Mouse (Mus musculus) testis, adult 2 months (tissue): ENCODE measurements around the gene Olfr748. TPM values are rescaled to one million over a fixed set of nuclear protein-coding genes. Genes with fewer than 3 reads are reported as not detected.
"Not testable (repeated sequence)": the region's sequence is repeated elsewhere in the genome, so short reads cannot be mapped to it uniquely, and the experiment has no call there.

Experiments used
- H3K27ac ChIP-seq: fragments of 200-500 bp; 2 replicates; pipeline ENCODE4 v1.5.1; 2012; ENCODE audit warnings: low read depth, low read length; ENCODE audit not compliant: control insufficient read depth, insufficient read depth
- H3K27me3 ChIP-seq: fragments of 200-500 bp; 2 replicates; pipeline ENCODE4 v1.6.1; 2012; ENCODE audit warnings: mild to moderate bottlenecking, low read length, moderate library complexity; ENCODE audit not compliant: control insufficient read depth, insufficient read depth
- H3K36me3 ChIP-seq: fragments of 200-500 bp; 2 replicates; pipeline ENCODE4 v1.6.1; 2012; ENCODE audit warnings: mild to moderate bottlenecking, low read length; ENCODE audit not compliant: control insufficient read depth, insufficient read depth
- H3K4me1 ChIP-seq: fragments of 200-500 bp; 2 replicates; pipeline ENCODE4 v1.6.1; 2012; ENCODE audit warnings: low read length; ENCODE audit not compliant: control insufficient read depth, insufficient read depth
- H3K4me3 ChIP-seq: fragments of 200-500 bp; 2 replicates; pipeline ENCODE4 v1.5.1; 2012; ENCODE audit warnings: low read depth, mild to moderate bottlenecking, low read length, moderate library complexity, mixed read lengths; ENCODE audit not compliant: control insufficient read depth
- CTCF ChIP-seq: fragments of 200-500 bp; IDR thresholded peaks from 2 replicates; pipeline ENCODE4 v1.5.1; 2012; ENCODE audit warnings: low read depth, mild to moderate bottlenecking, inconsistent platforms, low read length, moderate library complexity; ENCODE audit not compliant: control insufficient read depth, insufficient read depth, insufficient replicate concordance
- POLR2A ChIP-seq: fragments of 200-500 bp; IDR thresholded peaks from 2 replicates; pipeline ENCODE4 v1.6.1; 2012; ENCODE audit warnings: low read depth, mild to moderate bottlenecking, inconsistent platforms, low read length, moderate library complexity; ENCODE audit not compliant: control insufficient read depth
- polyA plus RNA-seq: library from polyadenylated mRNA; depleted of rRNA; stranded (reverse); fragments of >200 nt; gene quantifications from 2 replicates; pipeline ENCODE4 v1.2.3, GENCODE M21; 2012; rRNA removed

The Olfr748 gene
- polyA plus RNA-seq = not detected in 2 replicates

DNA sequence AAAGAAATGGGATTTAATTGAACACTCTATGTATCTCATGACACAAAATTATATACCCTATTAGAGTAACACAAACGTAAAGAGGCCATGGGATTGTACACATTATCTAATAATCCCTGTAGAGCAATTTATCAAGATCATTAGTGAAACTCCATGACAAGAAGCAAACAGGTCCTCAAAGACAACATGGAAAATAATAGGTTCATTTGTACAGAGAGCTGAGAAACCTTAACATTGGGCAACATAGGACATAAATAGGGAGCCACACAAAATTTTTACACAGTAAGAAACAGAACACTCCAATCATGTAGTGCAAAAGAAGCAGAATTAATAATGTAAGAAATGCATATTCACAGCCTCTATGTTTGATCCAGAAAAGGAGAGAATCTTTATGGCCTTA lies at the start of gene Olfr748:
Olfr748 (plus strand) TSS at position 301 of the 400 bp plus-strand sequence.
- H3K27ac ChIP-seq = no peak within 1 kb of the TSS
- TF ChIP-seq POLR2A = no peak
- no peak for TF ChIP-seq CTCF
- no peaks in the 10 kb centered on the region for H3K27me3 ChIP-seq
- H3K4me3 ChIP-seq = no peak within 1 kb of the TSS
- no peaks in the 10 kb centered on the region for H3K36me3 ChIP-seq
- no peaks in the 10 kb centered on the region for H3K4me1 ChIP-seq

DNA sequence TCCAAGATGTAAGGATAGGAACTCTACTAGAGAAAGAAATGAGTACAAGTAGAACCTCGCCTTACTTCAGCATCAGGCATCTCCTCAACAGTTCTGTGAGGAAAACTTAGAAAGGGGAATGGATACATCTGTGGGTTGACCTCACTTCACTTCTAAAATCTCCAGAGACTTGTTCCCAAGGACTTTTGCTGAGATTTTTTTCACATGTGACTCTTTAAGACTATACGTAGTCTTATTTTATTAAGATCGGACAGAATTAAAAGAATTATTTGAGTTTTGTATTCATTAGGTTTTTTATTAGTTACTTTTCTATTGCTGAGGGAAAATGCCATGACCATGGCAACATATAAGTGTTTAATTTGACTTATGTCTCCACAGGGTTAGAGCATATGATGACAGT lies 14.1 kb upstream of the Olfr748 start, which contains the start of gene Olfr747:
Olfr747 (minus strand) TSS at position 101 of the 400 bp plus-strand sequence.
- Histone ChIP-seq H3K27ac (no peak within 1 kb of the TSS), H3K4me1 (no peaks in the 10 kb centered on the region), H3K36me3 (no peaks in the 10 kb centered on the region), H3K4me3 (no peak within 1 kb of the TSS), H3K27me3 (no peaks in the 10 kb centered on the region)
- no peak for TF ChIP-seq CTCF
- no peak for TF ChIP-seq POLR2A

DNA sequence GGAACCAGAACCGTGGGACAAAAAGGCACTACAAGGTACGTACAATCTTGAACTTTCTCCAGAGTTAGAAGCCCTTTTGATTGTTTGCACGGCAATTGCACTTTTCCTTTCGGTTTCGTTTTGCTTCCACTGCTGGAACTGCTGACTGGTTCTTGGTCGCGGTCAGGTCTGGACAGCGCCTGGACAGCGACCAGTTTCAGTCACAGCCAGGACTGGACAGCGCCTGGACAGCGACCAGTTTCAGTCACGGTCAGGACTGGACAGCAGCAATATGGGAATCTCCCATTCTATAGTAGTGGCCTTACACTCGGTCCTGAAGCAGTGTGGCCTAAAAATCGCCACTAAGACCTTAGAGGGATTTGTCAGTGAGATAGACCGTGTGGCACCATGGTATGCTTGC lies 12.7 kb downstream of the Olfr748 start:
- H3K36me3 ChIP-seq, H3K4me3 ChIP-seq, H3K27ac ChIP-seq, H3K27me3 ChIP-seq, H3K4me1 ChIP-seq: not testable (repeated sequence)

DNA sequence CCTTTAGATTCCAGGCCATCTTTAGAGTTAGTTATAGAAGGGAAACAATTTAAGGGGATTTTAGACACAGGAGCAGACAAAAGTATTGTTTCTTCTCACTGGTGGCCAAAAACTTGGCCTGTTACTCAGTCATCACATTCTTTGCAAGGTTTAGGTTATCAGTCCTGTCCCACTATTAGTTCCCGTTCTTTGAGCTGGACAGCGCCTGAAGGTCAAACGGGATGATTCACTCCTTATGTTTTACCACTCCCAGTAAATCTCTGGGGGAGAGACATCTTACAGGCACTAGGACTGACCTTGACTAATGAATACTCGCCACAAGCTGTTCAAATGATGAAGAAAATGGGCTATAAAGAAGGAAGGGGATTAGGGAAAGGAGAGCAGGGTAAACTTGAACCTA lies 15.2 kb downstream of the Olfr748 start:
- not testable (repeated sequence) for H3K36me3 ChIP-seq, H3K4me1 ChIP-seq, H3K4me3 ChIP-seq, H3K27ac ChIP-seq, H3K27me3 ChIP-seq

DNA sequence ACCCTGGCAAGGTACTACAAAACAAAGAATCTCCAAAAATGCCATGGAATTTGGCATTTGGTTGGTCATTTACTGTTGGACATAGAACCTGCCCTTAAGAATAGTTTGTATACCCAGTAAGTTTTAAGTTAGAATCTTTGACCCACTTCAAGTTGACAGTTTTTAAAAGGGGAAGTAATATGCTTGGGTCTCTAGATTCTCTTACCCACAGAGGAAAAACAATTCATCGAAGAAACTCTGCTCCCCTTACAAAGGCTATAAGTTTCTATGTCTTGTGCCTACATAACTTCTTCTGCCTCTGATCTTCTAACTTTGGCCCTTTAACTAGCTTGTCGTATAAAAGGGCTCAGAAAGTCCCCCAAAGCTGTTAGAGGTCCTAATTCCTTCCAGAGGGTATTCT lies 33.2 kb downstream of the Olfr748 start:
- no peak overlapping the region for H3K27ac ChIP-seq
- TF ChIP-seq POLR2A = no peak
- TF ChIP-seq CTCF = no peak
- no peak overlapping the region for H3K4me3 ChIP-seq
- no peaks in the 10 kb centered on the region for H3K4me1 ChIP-seq
- H3K36me3 ChIP-seq = no peaks in the 10 kb centered on the region
- H3K27me3 ChIP-seq = no peaks in the 10 kb centered on the region

DNA sequence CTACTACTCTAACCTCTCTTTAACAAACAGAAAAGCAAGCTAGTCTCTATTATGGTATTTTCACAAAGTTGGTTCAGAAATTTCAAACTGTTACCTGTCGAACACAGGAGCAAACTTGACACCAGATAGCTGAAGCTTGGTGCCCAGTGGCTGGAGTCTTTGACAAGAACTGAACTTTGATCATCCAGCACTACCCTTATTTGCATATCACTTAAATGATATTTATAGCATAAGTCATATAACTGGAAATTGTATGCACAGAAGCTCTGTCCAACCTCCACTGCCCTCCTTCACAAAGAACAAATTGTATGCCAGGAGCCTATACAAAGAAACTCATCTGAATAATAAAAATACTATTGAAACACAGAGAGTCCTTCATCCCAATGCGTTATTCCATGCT lies 34.4 kb downstream of the Olfr748 start:
- Histone ChIP-seq H3K36me3 (no peaks in the 10 kb centered on the region), H3K27ac (no peak overlapping the region), H3K4me1 (no peaks in the 10 kb centered on the region), H3K27me3 (no peaks in the 10 kb centered on the region), H3K4me3 (no peak overlapping the region)
- TF ChIP-seq CTCF (no peak), POLR2A (no peak)

DNA sequence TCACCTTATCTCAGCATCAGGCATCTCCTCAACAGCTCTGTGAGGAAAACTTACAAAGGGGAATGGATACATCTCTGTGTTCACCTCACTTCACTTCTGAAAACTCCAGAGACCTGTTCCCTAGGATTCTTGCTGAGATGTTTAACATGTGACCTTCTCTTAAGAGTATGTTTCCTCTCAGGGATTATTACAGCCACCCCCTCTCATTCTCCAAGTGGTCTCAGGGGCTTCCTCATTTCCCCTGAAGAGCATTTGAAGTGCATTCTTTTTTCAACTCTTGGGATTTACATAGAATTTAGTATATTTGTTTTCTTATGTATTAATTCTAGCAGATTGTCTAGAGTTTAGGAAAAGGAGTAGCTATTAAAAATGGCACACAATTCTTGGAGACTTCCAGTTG lies 37.8 kb downstream of the Olfr748 start, which contains the start of gene Olfr749:
Olfr749 (minus strand) TSS at position 101 of the 400 bp plus-strand sequence.
- no peaks in the 10 kb centered on the region for H3K4me1 ChIP-seq
- H3K36me3 ChIP-seq = no peaks in the 10 kb centered on the region
- no peaks in the 10 kb centered on the region for H3K27me3 ChIP-seq
- no peak within 1 kb of the TSS for H3K27ac ChIP-seq
- TF ChIP-seq POLR2A (no peak), CTCF (no peak)
- no peak within 1 kb of the TSS for H3K4me3 ChIP-seq

DNA sequence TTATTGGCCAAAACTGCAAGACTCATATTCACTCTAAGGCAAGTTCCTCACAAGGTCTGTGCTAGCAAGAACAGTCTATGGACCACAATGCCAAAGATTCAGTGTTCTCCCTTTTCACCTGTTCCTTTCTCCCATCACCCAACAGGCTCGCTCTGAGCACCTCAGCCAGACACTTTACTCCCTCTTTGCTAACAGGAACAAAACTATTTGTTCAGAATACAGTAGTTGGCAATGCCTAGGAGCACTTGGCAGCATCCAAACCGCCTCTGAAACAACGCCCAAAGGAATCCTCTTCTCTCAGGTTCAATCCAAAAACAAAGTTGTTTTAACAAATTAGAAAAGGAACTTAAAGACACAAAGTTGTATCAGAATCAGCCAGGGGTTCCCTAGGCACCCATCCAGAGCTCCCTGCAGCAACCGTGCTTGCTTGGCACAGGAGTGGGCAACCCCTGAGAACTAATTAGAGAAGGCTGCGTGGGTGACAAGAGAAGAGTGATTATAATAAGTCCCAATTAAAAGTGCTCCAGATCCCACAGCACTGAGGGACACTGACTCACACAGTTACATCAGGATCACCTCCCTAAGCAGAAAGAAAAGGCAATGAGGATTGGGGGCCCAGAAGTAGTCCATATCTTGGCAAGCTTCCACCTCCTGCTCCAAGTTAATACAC lies 51.4 kb downstream of the Olfr748 start:
- Histone ChIP-seq H3K4me1 (no peaks in the 10 kb centered on the region), H3K4me3 (no peak overlapping the region), H3K27me3 (no peaks in the 10 kb centered on the region), H3K27ac (no peak overlapping the region), H3K36me3 (no peaks in the 10 kb centered on the region)
- TF ChIP-seq POLR2A (no peak), CTCF (no peak)

Other genes starting within 250 kb of the Olfr748 start
- not detected in 2 replicates for gene Olfr741, start 234.6 kb upstream of the Olfr748 start, polyA plus RNA-seq
- gene Olfr742, start 203.8 kb upstream of the Olfr748 start, polyA plus RNA-seq = not detected in 2 replicates
- 0.04 TPM in 1 of 2 replicates, not detected in the other for gene Olfr743, start 185.5 kb upstream of the Olfr748 start, polyA plus RNA-seq
- not detected in 2 replicates for gene Olfr744, start 92.5 kb upstream of the Olfr748 start, polyA plus RNA-seq
- gene Olfr745, start 68.0 kb upstream of the Olfr748 start, polyA plus RNA-seq = not detected in 2 replicates
- not detected in 2 replicates for gene Olfr746, start 60.3 kb upstream of the Olfr748 start, polyA plus RNA-seq
- gene Olfr747, start 14.2 kb upstream of the Olfr748 start, polyA plus RNA-seq = not detected in 2 replicates
- gene Olfr749, start 37.7 kb downstream of the Olfr748 start, polyA plus RNA-seq = not detected in 2 replicates
- gene Ttc5, start 78.1 kb downstream of the Olfr748 start, polyA plus RNA-seq = 13.0 and 13.5 TPM in 2 replicates
- gene Ccnb1ip1, start 100.4 kb downstream of the Olfr748 start, polyA plus RNA-seq = 7.0 and 7.5 TPM in 2 replicates
- gene Parp2, start 100.5 kb downstream of the Olfr748 start, polyA plus RNA-seq = 10.6 and 13.9 TPM in 2 replicates
- 9.3 and 12.6 TPM in 2 replicates for gene Tep1, start 163.2 kb downstream of the Olfr748 start, polyA plus RNA-seq
- 0.04 and 0.07 TPM in 2 replicates for gene Klhl33, start 190.1 kb downstream of the Olfr748 start, polyA plus RNA-seq
- gene Osgep, start 217.5 kb downstream of the Olfr748 start, polyA plus RNA-seq = 52.9 and 58.1 TPM in 2 replicates
- gene Apex1, start 217.6 kb downstream of the Olfr748 start, polyA plus RNA-seq = 31.1 and 33.9 TPM in 2 replicates
- gene Pip4p1, start 223.5 kb downstream of the Olfr748 start, polyA plus RNA-seq = 35.1 and 48.1 TPM in 2 replicates
- 5.6 and 5.8 TPM in 2 replicates for gene Pnp, start 223.7 kb downstream of the Olfr748 start, polyA plus RNA-seq
- 4.8 and 5.5 TPM in 2 replicates for gene Gm49342, start 237.1 kb downstream of the Olfr748 start, polyA plus RNA-seq
- gene Pnp2, start 248.6 kb downstream of the Olfr748 start, polyA plus RNA-seq = 22.3 and 22.9 TPM in 2 replicates